Mouse (Mus musculus) hindbrain, embryonic 15.5 days (tissue): ENCODE results near the gene Tle4. TPM values are rescaled to one million over a fixed set of nuclear protein-coding genes. Genes with fewer than 3 reads are reported as not detected.
A peak's percentile ranks its signal among the peaks of the same experiment; 100 is the strongest.

Experiments used
- ATAC-seq: fragments of 200-750 bp; cut with Nextera tagmentation; 2 replicates; pipeline ENCODE4 v1.8.0; 2017; ENCODE audit warnings: low read depth, moderate number of reproducible peaks, moderate TSS enrichment; ENCODE audit not compliant: low FRiP score
- H3K27ac ChIP-seq: fragments of 300-500 bp; sonication (generic); replicated peaks from 2 replicates; pipeline ENCODE4 v1.5.1; 2015; ENCODE audit warnings: mild to moderate bottlenecking, inconsistent platforms
- H3K27me3 ChIP-seq: fragments of 300-500 bp; sonication (generic); 2 replicates; pipeline ENCODE4 v1.6.1; 2015; ENCODE audit warnings: control low read depth, inconsistent platforms
- H3K36me3 ChIP-seq: fragments of 300-500 bp; sonication (generic); 2 replicates; pipeline ENCODE4 v1.6.1; 2015; ENCODE audit warnings: control low read depth, inconsistent platforms
- H3K4me1 ChIP-seq: fragments of 300-500 bp; sonication (generic); replicated peaks from 2 replicates; pipeline ENCODE4 v1.6.1; 2015; ENCODE audit warnings: control low read depth, inconsistent platforms
- H3K4me2 ChIP-seq: fragments of 300-500 bp; sonication (generic); 2 replicates; pipeline ENCODE4 v1.6.1; 2015; ENCODE audit warnings: moderate library complexity, mild to moderate bottlenecking, inconsistent platforms
- H3K4me3 ChIP-seq: fragments of 300-500 bp; sonication (generic); 2 replicates; pipeline ENCODE4 v1.5.1; 2015; ENCODE audit warnings: mild to moderate bottlenecking, inconsistent platforms
- H3K9ac ChIP-seq: fragments of 300-500 bp; sonication (generic); 2 replicates; pipeline ENCODE4 v1.6.1; 2015; ENCODE audit warnings: inconsistent platforms
- H3K9me3 ChIP-seq: fragments of 300-500 bp; sonication (generic); 2 replicates; pipeline ENCODE4 v1.6.1; 2016; ENCODE audit warnings: control low read depth, inconsistent platforms
- WGBS: fragments of 180-500 bp; shearing (Covaris S2); methylation state at CpG from one replicate; pipeline ENCODE4 v1.1.7; 2015; 5-methylcytosine and 5-hydroxymethylcytosine counted together
- polyA plus RNA-seq: library from polyadenylated mRNA; unstranded; fragments of >200 nt; fragmentation: Nextera tagmentation; extraction: Ambion mirVana; gene quantifications from 2 replicates; pipeline ENCODE4 v1.2.1, GENCODE M21; 2015

The Tle4 gene
- polyA plus RNA-seq, 1 experiment from 2014 or later, result 29.7 TPM

DNA sequence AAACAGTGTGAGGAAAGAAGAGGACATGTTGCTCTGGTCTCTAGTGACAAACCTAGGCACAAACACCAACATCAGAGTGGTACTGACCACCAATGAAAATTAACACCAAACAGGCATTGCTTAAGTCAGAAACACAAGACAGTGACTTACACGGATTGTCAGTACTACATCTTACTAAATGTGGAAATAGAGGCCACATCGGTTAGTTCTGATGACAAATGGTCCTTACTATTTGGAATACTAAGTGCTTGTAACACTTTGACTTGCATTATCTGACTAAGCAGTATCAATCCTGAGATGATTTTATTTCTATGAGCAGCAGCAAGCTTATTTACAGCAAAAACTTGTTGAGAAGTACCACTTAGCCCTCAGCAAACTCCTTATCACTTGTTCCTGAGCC lies 89.9 kb downstream of the Tle4 start:
- Histone ChIP-seq H3K4me2 (no peak overlapping the region), H3K36me3 (no peaks in the 10 kb centered on the region), H3K9me3 (no peaks in the 10 kb centered on the region), H3K9ac (no peak overlapping the region), H3K27me3 (no peaks in the 10 kb centered on the region), H3K27ac (no peak overlapping the region), H3K4me3 (no peak overlapping the region), H3K4me1 (peaks cover 37% of the 10 kb centered on the region)
- no peak for ATAC-seq
- 63% methylated on average over 2 of the region's 2 CpGs for WGBS

DNA sequence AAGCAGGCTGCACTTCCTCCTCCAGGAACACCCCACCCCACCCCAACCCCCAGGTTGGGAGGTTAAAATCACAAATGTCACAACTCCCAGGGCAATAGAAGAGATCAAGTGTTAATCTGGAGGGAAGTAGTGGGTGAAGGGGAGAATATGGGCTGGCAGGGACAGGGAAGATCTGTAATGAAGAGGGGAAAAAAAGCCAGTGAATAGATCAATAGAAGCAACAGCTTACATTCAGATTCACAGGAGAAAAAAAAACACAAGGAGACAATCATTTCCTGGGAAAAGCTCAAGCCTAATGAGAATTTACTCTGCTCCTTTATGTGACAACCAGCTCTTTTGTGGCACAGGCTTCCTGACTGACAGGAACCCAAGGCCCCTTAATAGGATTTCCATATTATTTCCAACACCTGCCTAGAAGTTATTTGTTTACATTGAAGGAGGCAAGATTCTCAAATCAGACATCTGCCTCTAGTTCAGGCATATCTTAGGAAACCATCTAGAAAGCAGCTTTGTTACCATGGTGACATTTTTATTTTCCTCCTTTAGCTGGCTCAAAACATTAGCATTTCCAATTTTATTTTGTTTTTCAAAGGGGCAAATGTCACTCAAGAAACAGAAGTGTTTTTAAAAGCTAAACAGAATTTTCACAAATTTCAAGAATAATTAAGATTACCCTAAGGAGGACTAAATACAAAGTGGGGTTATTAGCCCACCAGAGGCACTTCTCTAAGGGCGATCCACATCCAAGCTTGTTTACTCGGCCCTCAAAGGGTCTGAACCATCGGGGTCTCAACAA lies 90.8 kb downstream of the Tle4 start:
- H3K4me3 ChIP-seq, result no peak overlapping the region
- H3K4me1 ChIP-seq, result peaks cover 44% of the 10 kb centered on the region
- no peaks in the 10 kb centered on the region for H3K9me3 ChIP-seq
- no peak overlapping the region for H3K9ac ChIP-seq
- H3K27ac ChIP-seq, result peak overlapping the region; percentile 37; the same call in 1 of the 2 replicates
- no peaks in the 10 kb centered on the region for H3K27me3 ChIP-seq
- WGBS, result 29% methylated on average over 3 of the region's 3 CpGs
- H3K4me2 ChIP-seq, result no peak overlapping the region
- ATAC-seq, result peak; percentile 21; the same call in 1 of the 2 replicates
- no peaks in the 10 kb centered on the region for H3K36me3 ChIP-seq

DNA sequence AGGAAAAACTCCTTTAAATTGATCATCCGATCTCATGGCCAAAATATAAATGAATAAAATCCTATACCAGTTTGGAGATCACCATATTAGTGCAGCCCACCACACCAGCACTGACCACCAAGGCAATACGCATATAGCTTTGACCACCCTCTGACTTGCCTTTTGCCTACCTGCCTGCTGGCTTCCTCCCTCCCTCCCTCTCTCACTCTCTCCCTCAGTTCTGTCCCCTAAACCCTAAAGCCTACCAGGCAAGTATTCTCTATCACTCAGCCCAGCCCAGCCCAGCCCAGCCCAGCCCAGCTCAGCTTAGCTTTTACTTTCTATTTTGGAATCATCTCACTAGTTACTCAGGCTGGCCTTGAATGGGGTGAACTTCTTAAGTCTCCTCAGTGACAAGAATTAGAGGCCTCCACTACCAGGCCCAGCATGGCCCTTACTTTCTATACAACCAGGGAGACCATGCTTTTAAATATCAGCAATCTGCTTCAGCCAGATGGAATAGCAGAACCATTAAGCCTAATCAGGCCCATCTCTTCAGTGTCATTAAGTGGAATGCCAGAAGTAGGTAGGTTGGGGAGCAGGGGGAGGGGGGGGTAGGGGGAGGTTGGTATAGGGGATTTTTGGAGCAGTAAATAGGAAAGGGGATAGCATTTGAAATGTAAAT lies 91.8 kb downstream of the Tle4 start:
- Histone ChIP-seq H3K36me3 (no peaks in the 10 kb centered on the region), H3K27me3 (no peaks in the 10 kb centered on the region), H3K4me3 (no peak overlapping the region), H3K27ac (peak overlapping the region; percentile 62; the same call in 1 of the 2 replicates), H3K4me2 (no peak overlapping the region), H3K9ac (no peak overlapping the region), H3K4me1 (peaks cover 51% of the 10 kb centered on the region), H3K9me3 (no peaks in the 10 kb centered on the region)
- 60% methylated on average over 2 of the region's 2 CpGs for WGBS
- peak; percentile 14; the same call in 1 of the 2 replicates for ATAC-seq

DNA sequence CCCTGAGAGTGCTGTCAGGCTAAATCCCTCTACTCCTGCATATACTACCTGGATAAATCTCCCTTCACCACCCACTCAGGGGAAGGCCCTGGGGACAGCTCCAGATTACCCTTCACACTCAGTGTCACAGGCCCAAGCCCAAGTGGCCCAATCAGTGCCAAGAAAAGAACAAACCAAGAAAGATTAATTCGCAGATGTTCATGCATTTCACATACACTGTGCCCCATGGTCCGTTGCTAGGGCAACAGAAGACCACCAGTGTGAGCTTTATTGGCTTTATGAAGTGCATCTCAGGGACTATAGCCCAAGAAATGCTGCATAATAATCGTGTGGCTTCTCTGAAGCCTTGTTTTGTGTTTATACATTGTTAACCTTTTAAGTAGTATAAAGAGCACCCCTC lies 92.5 kb downstream of the Tle4 start:
- no peak overlapping the region for H3K4me2 ChIP-seq
- WGBS, result 18% methylated on average over 3 of the region's 3 CpGs

DNA sequence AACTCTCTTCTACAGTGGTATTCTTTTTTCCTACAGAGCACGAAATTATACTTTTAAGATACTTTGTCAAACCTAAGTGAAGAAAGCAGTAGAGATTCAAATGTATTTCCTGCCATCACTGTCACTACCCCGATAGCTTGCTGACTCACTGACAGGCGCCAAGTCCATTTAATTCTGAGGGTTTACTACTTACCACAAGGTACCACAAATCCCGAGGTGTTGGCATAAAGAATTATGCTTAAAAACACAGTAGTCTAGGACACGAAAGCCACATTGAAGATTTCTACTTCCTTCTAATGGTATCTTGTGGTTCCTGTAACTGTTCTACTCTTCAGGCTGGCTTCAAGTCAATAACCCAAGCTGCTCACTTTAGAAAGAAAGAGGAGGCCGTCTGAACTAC lies 94.0 kb downstream of the Tle4 start:
- no peak overlapping the region for H3K27ac ChIP-seq
- no peak for ATAC-seq
- peaks cover 51% of the 10 kb centered on the region for H3K4me1 ChIP-seq
- 88% methylated on average over 6 of the region's 6 CpGs for WGBS
- no peaks in the 10 kb centered on the region for H3K27me3 ChIP-seq
- H3K9me3 ChIP-seq, result no peaks in the 10 kb centered on the region
- no peak overlapping the region for H3K9ac ChIP-seq
- H3K36me3 ChIP-seq, result no peaks in the 10 kb centered on the region
- no peak overlapping the region for H3K4me2 ChIP-seq
- H3K4me3 ChIP-seq, result no peak overlapping the region

More for the DNA sequence above, 92.5 kb downstream of the Tle4 start:
- Histone ChIP-seq H3K27ac (peak overlapping the region; percentile 62; the same call in 1 of the 2 replicates), H3K9ac (no peak overlapping the region), H3K4me1 (peaks cover 51% of the 10 kb centered on the region), H3K4me3 (no peak overlapping the region), H3K9me3 (no peaks in the 10 kb centered on the region), H3K27me3 (no peaks in the 10 kb centered on the region), H3K36me3 (no peaks in the 10 kb centered on the region)
- ATAC-seq, result peak; percentile 84

DNA sequence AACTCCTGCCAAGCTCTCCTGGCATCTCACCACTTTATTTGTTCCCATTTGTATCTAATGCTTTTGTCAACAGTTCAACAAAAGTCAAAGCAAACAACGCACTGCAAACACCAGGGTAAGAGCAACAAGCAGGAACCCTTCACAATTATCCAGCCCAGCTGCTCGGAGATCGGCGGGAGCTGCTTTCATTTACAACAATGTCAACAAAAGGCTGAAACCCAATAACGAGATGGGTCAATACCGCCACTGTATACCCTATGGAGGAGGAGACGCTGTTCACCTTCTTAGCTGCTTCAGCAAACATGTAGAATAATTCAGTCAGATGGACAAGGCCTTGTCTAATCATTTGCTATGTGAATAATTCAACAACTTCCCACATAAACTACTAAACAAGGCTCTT lies 95.6 kb downstream of the Tle4 start:
- no peak for ATAC-seq
- Histone ChIP-seq H3K27ac (no peak overlapping the region), H3K27me3 (no peaks in the 10 kb centered on the region), H3K9ac (no peak overlapping the region), H3K4me3 (no peak overlapping the region), H3K9me3 (no peaks in the 10 kb centered on the region), H3K4me2 (no peak overlapping the region), H3K4me1 (peaks cover 43% of the 10 kb centered on the region), H3K36me3 (no peaks in the 10 kb centered on the region)
- WGBS, result 15% methylated on average over 7 of the region's 7 CpGs

DNA sequence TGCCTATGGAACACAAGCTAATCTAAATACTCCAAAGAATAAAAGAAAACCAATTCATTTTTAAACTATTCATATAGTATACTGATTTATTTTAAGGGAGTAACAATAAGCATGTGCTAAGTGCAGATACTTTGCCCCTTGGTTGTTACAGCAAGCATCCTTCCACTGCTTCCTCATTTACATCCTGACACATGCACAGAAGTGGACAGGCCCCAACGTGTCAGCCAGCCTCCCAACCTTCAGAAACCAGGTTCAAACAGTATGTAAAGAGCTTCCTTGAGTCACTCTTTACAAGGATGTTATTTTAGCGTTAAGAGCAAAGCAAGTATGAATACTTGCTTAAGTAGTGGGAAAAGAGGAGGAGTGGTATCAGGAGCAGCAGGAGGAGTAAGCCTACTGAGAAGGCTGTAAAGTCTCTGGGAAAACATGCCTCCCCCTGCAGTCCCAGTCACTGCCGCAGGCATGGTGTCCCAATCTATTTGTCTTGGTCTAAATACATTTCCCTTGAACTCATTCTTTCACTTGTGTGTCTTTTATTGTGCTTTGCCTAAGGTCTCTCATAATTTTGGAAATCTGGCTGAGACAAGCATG lies 97.9 kb downstream of the Tle4 start:
- no peaks in the 10 kb centered on the region for H3K9me3 ChIP-seq
- H3K9ac ChIP-seq, result no peak overlapping the region
- H3K4me1 ChIP-seq, result peaks cover 21% of the 10 kb centered on the region
- H3K36me3 ChIP-seq, result no peaks in the 10 kb centered on the region
- WGBS, result 24% methylated on average over 3 of the region's 3 CpGs
- no peak overlapping the region for H3K4me2 ChIP-seq
- H3K27me3 ChIP-seq, result no peaks in the 10 kb centered on the region
- no peak for ATAC-seq
- no peak overlapping the region for H3K4me3 ChIP-seq
- H3K27ac ChIP-seq, result no peak overlapping the region

DNA sequence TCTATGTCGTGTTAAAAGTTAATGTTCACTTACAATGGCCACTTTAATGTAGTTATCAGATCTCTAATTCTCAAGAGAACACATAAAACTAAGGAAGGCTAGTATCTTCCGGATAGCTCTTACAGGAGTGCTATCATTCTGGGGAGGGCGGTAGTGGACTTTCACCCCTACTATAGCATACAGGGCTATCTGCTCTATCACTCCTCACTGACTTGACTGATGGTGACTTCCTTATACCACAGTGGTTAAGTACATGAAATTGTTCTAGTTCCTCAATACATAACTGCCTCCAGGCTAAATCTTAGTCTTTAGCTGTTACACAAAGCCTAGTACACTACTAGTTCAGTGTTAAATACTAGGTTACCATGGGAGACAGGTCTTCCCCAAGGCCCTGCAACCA lies 104.8 kb downstream of the Tle4 start:
- Histone ChIP-seq H3K4me2 (no peak overlapping the region), H3K9me3 (no peaks in the 10 kb centered on the region), H3K27ac (no peak overlapping the region), H3K36me3 (no peaks in the 10 kb centered on the region), H3K4me1 (no peaks in the 10 kb centered on the region), H3K4me3 (no peak overlapping the region), H3K9ac (no peak overlapping the region), H3K27me3 (no peaks in the 10 kb centered on the region)
- 95% methylated on average over 3 of the region's 3 CpGs for WGBS
- no peak for ATAC-seq

DNA sequence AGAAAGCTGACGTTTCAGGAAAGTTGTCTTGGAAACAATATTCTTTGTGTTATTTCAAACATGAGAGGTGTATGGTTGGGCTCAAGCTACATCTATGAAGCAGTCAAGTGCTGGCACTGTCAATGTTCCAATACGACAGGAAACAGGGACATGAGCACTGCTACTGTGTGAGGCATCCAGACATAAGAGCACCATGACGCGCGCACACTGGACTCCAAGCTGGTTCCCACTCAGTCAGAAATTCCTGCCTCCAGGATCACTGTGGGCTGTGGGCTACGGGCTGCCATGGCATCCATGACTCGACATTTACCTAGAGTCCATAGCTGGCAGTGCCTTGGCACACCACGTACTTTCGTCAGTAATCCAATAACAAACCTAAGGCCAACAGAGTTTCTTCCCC lies 110.7 kb downstream of the Tle4 start:
- 55% methylated on average over 9 of the region's 9 CpGs for WGBS
- Histone ChIP-seq H3K4me2 (no peak overlapping the region), H3K4me1 (peaks cover 4% of the 10 kb centered on the region; the same call in 1 of the 2 replicates), H3K9ac (no peak overlapping the region), H3K9me3 (no peaks in the 10 kb centered on the region), H3K36me3 (no peaks in the 10 kb centered on the region), H3K4me3 (no peak overlapping the region), H3K27me3 (no peaks in the 10 kb centered on the region), H3K27ac (no peak overlapping the region)
- peak; percentile 75 for ATAC-seq

DNA sequence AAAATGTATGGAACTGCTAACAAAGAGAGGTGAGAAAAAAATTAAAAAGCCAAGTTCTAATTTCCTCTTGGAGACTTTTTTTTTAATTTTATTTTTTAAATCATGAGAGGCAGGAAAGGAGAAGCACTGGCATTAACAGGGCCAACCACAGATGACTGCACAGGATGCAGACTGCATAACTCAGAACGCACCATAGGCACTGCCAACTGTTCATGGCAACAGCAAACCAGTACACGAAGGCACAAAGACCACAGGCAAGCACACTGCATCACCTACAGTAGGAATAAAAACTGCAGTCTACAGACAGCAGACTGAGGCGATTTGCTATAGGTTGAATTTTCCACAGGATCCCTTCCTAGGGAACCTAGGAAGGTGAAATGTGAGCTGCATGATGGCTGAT lies 112.7 kb downstream of the Tle4 start:
- no peak overlapping the region for H3K4me2 ChIP-seq
- no peak overlapping the region for H3K9ac ChIP-seq
- peak; percentile 53; the same call in 1 of the 2 replicates for ATAC-seq
- no peaks in the 10 kb centered on the region for H3K27me3 ChIP-seq
- H3K36me3 ChIP-seq, result no peaks in the 10 kb centered on the region
- H3K27ac ChIP-seq, result no peak overlapping the region
- no peaks in the 10 kb centered on the region for H3K9me3 ChIP-seq
- 68% methylated on average over 3 of the region's 3 CpGs for WGBS
- H3K4me1 ChIP-seq, result peaks cover 11% of the 10 kb centered on the region
- no peak overlapping the region for H3K4me3 ChIP-seq

DNA sequence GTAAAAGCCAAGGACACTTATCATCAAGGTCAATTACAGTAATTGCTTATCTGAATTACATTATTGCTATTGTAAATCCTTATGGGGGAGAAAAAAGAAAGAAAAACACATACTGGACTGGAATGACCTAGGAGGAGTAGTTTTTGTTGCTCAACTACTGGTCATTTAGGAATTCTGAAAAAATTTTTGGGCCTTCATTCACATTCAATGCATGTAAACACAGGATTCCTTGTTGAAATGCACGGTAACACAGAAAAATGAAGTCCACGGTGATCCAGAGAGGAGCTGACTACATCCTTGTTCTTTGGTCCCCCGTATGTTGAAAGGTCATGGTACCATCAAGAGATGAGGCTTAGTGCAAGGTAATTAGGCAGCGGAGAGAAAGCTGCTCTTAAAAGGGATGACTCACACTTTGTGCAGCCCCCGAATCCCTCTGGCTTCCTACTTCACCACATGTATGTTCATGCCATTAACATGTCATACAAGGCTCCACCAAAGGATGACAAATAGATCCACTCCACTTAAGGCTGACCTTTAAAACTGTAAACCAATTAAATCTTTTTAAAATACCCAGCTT lies 115.2 kb downstream of the Tle4 start:
- H3K27me3 ChIP-seq, result no peaks in the 10 kb centered on the region
- H3K4me2 ChIP-seq, result no peak overlapping the region
- 64% methylated on average over 5 of the region's 5 CpGs for WGBS
- no peak overlapping the region for H3K27ac ChIP-seq
- H3K4me1 ChIP-seq, result peaks cover 11% of the 10 kb centered on the region
- no peaks in the 10 kb centered on the region for H3K36me3 ChIP-seq
- no peak for ATAC-seq
- H3K9ac ChIP-seq, result no peak overlapping the region
- no peak overlapping the region for H3K4me3 ChIP-seq
- H3K9me3 ChIP-seq, result no peaks in the 10 kb centered on the region
